Mouse (Mus musculus) CH12.LX (cell line): ENCODE results near the gene Plcb1. TPM values are rescaled to one million over a fixed set of nuclear protein-coding genes. Genes with fewer than 3 reads are reported as not detected.

Source experiments
- DNase-seq: peaks from one replicate; pipeline ENCODE4 v3.0.0-alpha.2; 2013; ENCODE audit errors: extremely low read depth
- H3K27ac ChIP-seq: 2 replicates; pipeline ENCODE4 v1.5.1; 2012; ENCODE audit warnings: low read depth, mild to moderate bottlenecking, control low read depth, moderate library complexity; ENCODE audit not compliant: insufficient read depth
- H3K27me3 ChIP-seq: replicated peaks from 2 replicates; pipeline ENCODE3; 2012; ENCODE audit warnings: inconsistent platforms
- H3K36me3 ChIP-seq, 2 experiments: replicated peaks in 1 of 2; 2 replicates each; pipeline versions ENCODE3 to v1.6.1; 2012; ENCODE audit warnings: inconsistent platforms in 1 of 2, low read length in 1 of 2, mild to moderate bottlenecking in 1 of 2, mixed read lengths in 1 of 2, moderate library complexity in 1 of 2; ENCODE audit not compliant: control insufficient read depth in 1 of 2, insufficient read depth in 1 of 2
- H3K4me1 ChIP-seq, 2 experiments: 2 replicates each; pipeline ENCODE4 v1.6.1; 2012; ENCODE audit warnings: inconsistent platforms in 1 of 2, moderate library complexity in 1 of 2; ENCODE audit not compliant: insufficient read depth in 2 of 2, control insufficient read depth in 1 of 2
- H3K4me2 ChIP-seq: 2 replicates; pipeline ENCODE4 v1.6.1; 2012; ENCODE audit warnings: low read depth, mild to moderate bottlenecking, control low read depth; ENCODE audit not compliant: poor library complexity, insufficient read depth, severe bottlenecking
- H3K4me3 ChIP-seq, 3 experiments: fragments of 150-350 bp in 1 of 3; sonication (generic) in 1 of 3; replicated peaks in 1 of 3; 2 replicates each; pipeline versions ENCODE3 to v1.5.1; 2011 to 2012; ENCODE audit warnings: low read depth in 2 of 3, low read length in 2 of 3, mild to moderate bottlenecking in 2 of 3, moderate library complexity in 2 of 3, control low read depth in 1 of 3, improper control_type of control experiment in 1 of 3, inconsistent platforms in 1 of 3, mixed read lengths in 1 of 3; ENCODE audit not compliant: poor library complexity in 1 of 3
- H3K79me2 ChIP-seq: replicated peaks from 2 replicates; pipeline ENCODE4 v1.6.1; 2012; ENCODE audit warnings: mild to moderate bottlenecking, moderate library complexity; ENCODE audit not compliant: control insufficient read depth, poor library complexity, insufficient read depth, severe bottlenecking; ENCODE audit errors: extremely low read depth
- H3K9ac ChIP-seq: 2 replicates; pipeline ENCODE4 v1.6.1; 2012; ENCODE audit warnings: low read depth, mild to moderate bottlenecking, control low read depth, moderate library complexity; ENCODE audit not compliant: insufficient read depth
- H3K9me3 ChIP-seq: replicated peaks from 2 replicates; pipeline ENCODE3; 2012; ENCODE audit warnings: low read length, inconsistent platforms, mixed read lengths
- BHLHE40 ChIP-seq: IDR thresholded peaks from 2 replicates; pipeline ENCODE4 v1.6.1; 2011; ENCODE audit warnings: mild to moderate bottlenecking, low read depth, low read length, improper control_type of control experiment
- E2F4 ChIP-seq: IDR thresholded peaks from 2 replicates; pipeline ENCODE4 v1.6.1; 2011; ENCODE audit warnings: low read depth, low read length, improper control_type of control experiment; ENCODE audit not compliant: insufficient replicate concordance
- ELF1 ChIP-seq: IDR thresholded peaks from 2 replicates; pipeline ENCODE4 v1.6.1; 2014; ENCODE audit warnings: low read depth, mild to moderate bottlenecking, inconsistent platforms, low read length, improper control_type of control experiment
- ETS1 ChIP-seq: conservative IDR thresholded peaks from 2 replicates; pipeline ENCODE4 v1.6.1; 2012; ENCODE audit warnings: low read depth, mild to moderate bottlenecking, inconsistent platforms, low read length, improper control_type of control experiment, moderate library complexity
- GABPA ChIP-seq: IDR thresholded peaks from 2 replicates; pipeline ENCODE4 v1.6.1; 2012; ENCODE audit warnings: low read depth, low read length, improper control_type of control experiment, inconsistent platforms; ENCODE audit not compliant: insufficient replicate concordance
- HCFC1 ChIP-seq: IDR thresholded peaks from 2 replicates; pipeline ENCODE4 v1.6.1; 2012; ENCODE audit warnings: low read depth, mild to moderate bottlenecking, inconsistent platforms, low read length, improper control_type of control experiment
- JUN ChIP-seq: IDR thresholded peaks from 2 replicates; pipeline ENCODE4 v1.6.1; 2011; ENCODE audit warnings: low read depth, mild to moderate bottlenecking, low read length, improper control_type of control experiment, moderate library complexity; ENCODE audit not compliant: insufficient read depth
- MAFK ChIP-seq: IDR thresholded peaks from 2 replicates; pipeline ENCODE4 v1.6.1; 2011; ENCODE audit warnings: low read length, improper control_type of control experiment; ENCODE audit not compliant: insufficient replicate concordance
- MXI1 ChIP-seq: IDR thresholded peaks from 2 replicates; pipeline ENCODE4 v1.6.1; 2011; ENCODE audit warnings: mild to moderate bottlenecking, low read depth, low read length, improper control_type of control experiment
- POLR2A ChIP-seq: IDR thresholded peaks from 2 replicates; pipeline ENCODE4 v1.6.1; 2011; ENCODE audit warnings: low read depth, mild to moderate bottlenecking, improper control_type of control experiment, low read length
- RCOR1 ChIP-seq: conservative IDR thresholded peaks from 2 replicates; pipeline ENCODE4 v1.6.1; 2012; ENCODE audit warnings: low read depth, mild to moderate bottlenecking, inconsistent platforms, low read length, improper control_type of control experiment
- TBP ChIP-seq: conservative IDR thresholded peaks from 2 replicates; pipeline ENCODE4 v1.6.1; 2011; ENCODE audit warnings: low read depth, low read length, improper control_type of control experiment
- ZC3H11A ChIP-seq: IDR thresholded peaks from 2 replicates; pipeline ENCODE4 v1.6.1; 2012; ENCODE audit warnings: low read depth, mild to moderate bottlenecking, inconsistent platforms, low read length, improper control_type of control experiment
- ZMIZ1 ChIP-seq: IDR thresholded peaks from 2 replicates; pipeline ENCODE4 v1.6.1; 2012; ENCODE audit warnings: low read depth, mild to moderate bottlenecking, inconsistent platforms, low read length, improper control_type of control experiment
- ZNF384 ChIP-seq: IDR thresholded peaks from 2 replicates; pipeline ENCODE4 v1.6.1; 2012; ENCODE audit warnings: low read depth, low read length, improper control_type of control experiment, inconsistent platforms
- dilution Hi-C: fragments of 300-500 bp; cut with MboI; formaldehyde crosslinking; loops from 2 replicates; pipeline ENCODE4 v1.14.3; 2020; ENCODE audit warnings: low sequenced_read_pairs; ENCODE audit not compliant: extremely low pct_unique_long_range_greater_than_20kb, extremely low pct_ligation_motif_present
- in situ Hi-C: fragments of 300-500 bp; cut with MboI; formaldehyde crosslinking; loops from 3 replicates; pipeline ENCODE4 v1.14.3; 2019; ENCODE audit warnings: low sequenced_read_pairs, low pct_ligation_motif_present, low pct_unique_long_range_greater_than_20kb, mixed read lengths
- polyA plus RNA-seq: library from polyadenylated mRNA; unstranded; fragments of >175 nt; gene quantifications from 2 replicates; pipeline ENCODE4 v1.2.1, GENCODE M21; 2012; ENCODE audit warnings: low read depth; ENCODE audit not compliant: insufficient read length
- total RNA-seq, 2 experiments: library from RNA; depleted of rRNA; stranded (reverse); fragments of 300-350 nt in 1 of 2; fragments of >200 nt in 1 of 2; gene quantifications; 2 replicates each; pipeline ENCODE4 v1.2.3; 2012 to 2014

The Plcb1 gene
- total and polyA plus RNA-seq, 3 experiments, result not detected

DNA sequence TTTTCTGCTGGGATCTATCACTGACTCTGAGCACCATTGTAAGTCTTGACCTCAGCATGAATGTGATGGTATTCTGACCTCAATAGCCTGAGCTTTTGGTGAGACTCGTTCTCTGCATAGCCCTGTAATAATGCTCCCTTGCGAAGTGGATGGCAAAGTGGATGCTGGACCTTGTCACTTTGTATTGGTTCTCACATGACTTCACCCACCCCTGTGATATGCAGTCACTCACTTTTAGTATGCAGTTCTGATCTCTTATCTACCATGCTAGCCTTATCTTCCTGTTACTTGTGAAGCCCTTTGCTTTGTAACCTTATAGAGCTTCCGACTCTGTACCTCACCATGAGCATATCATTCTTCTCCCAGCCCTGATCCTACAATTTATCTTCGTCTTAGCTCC is 57.0 kb downstream of the Plcb1 start:
- no peak for DNase-seq
- dilution Hi-C loops, result no loop called here
- in situ Hi-C loops, result no loop called here
- Histone ChIP-seq H3K79me2 (no peaks in the 10 kb centered on the region), H3K27ac (no peak overlapping the region), H3K4me2 (no peak overlapping the region), H3K4me3 (no peak overlapping the region), H3K36me3 (no peaks in the 10 kb centered on the region), H3K9ac (no peak overlapping the region), H3K4me1 (no peaks in the 10 kb centered on the region)
- no peak for TF ChIP-seq MAFK
- no peak for TF ChIP-seq E2F4
- no peak for TF ChIP-seq ELF1
- no peak for TF ChIP-seq TBP
- TF ChIP-seq BHLHE40, result no peak
- no peak for TF ChIP-seq ZNF384
- TF ChIP-seq POLR2A, result no peak
- no peak for TF ChIP-seq GABPA
- TF ChIP-seq HCFC1, result no peak
- TF ChIP-seq MXI1, result no peak
- no peak for TF ChIP-seq ETS1
- TF ChIP-seq, all 38 proteins: peak for 0
- peaks cover 45% of the 10 kb centered on the region for H3K9me3 ChIP-seq
- H3K27me3 ChIP-seq, result no peaks in the 10 kb centered on the region

GRCm38 (mm10) chr2:134844391-134845238 is 58.7 kb downstream of the Plcb1 start:
- no peaks in the 10 kb centered on the region for H3K4me1 ChIP-seq
- in situ Hi-C loops, result no loop called here
- no peak overlapping the region for H3K4me2 ChIP-seq
- dilution Hi-C loops, result no loop called here
- H3K79me2 ChIP-seq, result no peaks in the 10 kb centered on the region
- H3K9ac ChIP-seq, result no peak overlapping the region
- no peak overlapping the region for H3K4me3 ChIP-seq
- H3K27me3 ChIP-seq, result no peaks in the 10 kb centered on the region
- H3K9me3 ChIP-seq, result peaks cover 38% of the 10 kb centered on the region
- H3K36me3 ChIP-seq, result no peaks in the 10 kb centered on the region
- TF ChIP-seq ZC3H11A (no peak), RCOR1 (no peak), ZNF384 (no peak), ZMIZ1 (no peak), MAFK (no peak), ELF1 (no peak), POLR2A (no peak), JUN (no peak)
- DNase-seq, result no peak
- no peak overlapping the region for H3K27ac ChIP-seq
